Mouse (Mus musculus) macrophage (primary cell): Measurements from ENCODE around the gene Chmp6. TPM values are rescaled to one million over a fixed set of nuclear protein-coding genes. Genes with fewer than 3 reads are reported as not detected.

Experiments
- H3K27ac ChIP-seq: fragments of 350-480 bp; formaldehyde crosslinking; 2 replicates; pipeline ENCODE4 v1.9.0; 2021
- H3K36me3 ChIP-seq: fragments of 350-480 bp; formaldehyde crosslinking; 2 replicates; pipeline ENCODE4 v1.9.0; 2021; ENCODE audit errors: inconsistent target
- H3K4me3 ChIP-seq: fragments of 350-480 bp; formaldehyde crosslinking; 2 replicates; pipeline ENCODE4 v1.9.0; 2021; ENCODE audit errors: inconsistent target
- H3K79me2 ChIP-seq: fragments of 350-480 bp; formaldehyde crosslinking; 2 replicates; pipeline ENCODE4 v1.9.0; 2021; ENCODE audit errors: inconsistent target
- WGBS: methylation state at CpG from one replicate; pipeline ENCODE4 v1.1.7; 2026; ENCODE audit warnings: inconsistent platforms; ENCODE audit not compliant: missing documents; 5-methylcytosine and 5-hydroxymethylcytosine counted together
- polyA plus RNA-seq: library from polyadenylated mRNA; stranded (reverse); fragments of 250-400 nt; gene quantifications from 3 replicates; pipeline ENCODE4 v1.2.4, GENCODE M21; 2018; ENCODE audit warnings: inconsistent platforms

Chmp6 gene
- polyA plus RNA-seq, 1 experiment from 2014 or later: 37.7 TPM

- Histone ChIP-seq H3K79me2 (no peaks in the 10 kb centered on the region), H3K27ac (no peak overlapping the region), H3K4me3 (no peak overlapping the region), H3K36me3 (peaks cover 40% of the 10 kb centered on the region; the same call in 1 of the 2 replicates)
- WGBS: 84% methylated on average over 2 of the region's 2 CpGs
These were observed 54.7 kb downstream of the Chmp6 start for GRCm38 (mm10) chr11:119967892-119968291.

Other genes starting within 250 kb of the Chmp6 start
- 19.9 to 24.7 TPM (median 20.6 TPM) in 3 replicates for gene Baiap2, start 29.3 kb downstream of the Chmp6 start, polyA plus RNA-seq
- gene Aatk, start 133.7 kb downstream of the Chmp6 start, polyA plus RNA-seq: 6.5 to 10.7 TPM (median 10.4 TPM) in 3 replicates
- 5.6 to 6.3 TPM (median 5.7 TPM) in 3 replicates for gene Cep131, start 173.4 kb downstream of the Chmp6 start, polyA plus RNA-seq
- gene Tepsin, start 185.3 kb downstream of the Chmp6 start, polyA plus RNA-seq: 9.3 to 20.3 TPM (median 13.1 TPM) in 3 replicates
- gene Ndufaf8, start 185.5 kb downstream of the Chmp6 start, polyA plus RNA-seq: 4.7 to 54.4 TPM (median 35.5 TPM) in 3 replicates
- gene Slc38a10, start 237.9 kb downstream of the Chmp6 start, polyA plus RNA-seq: 67.7 to 97.9 TPM (median 71.0 TPM) in 3 replicates